Mouse (Mus musculus) MEL (cell line): Measurements from ENCODE around the gene Chrd. TPM values are rescaled to one million over a fixed set of nuclear protein-coding genes. Genes with fewer than 3 reads are reported as not detected.

ENCODE experiments used
- DNase-seq: peaks from one replicate; pipeline ENCODE4 v3.0.0; 2011; ENCODE audit warnings: low read depth, low spot score
- H3K27ac ChIP-seq: 2 replicates; pipeline ENCODE4 v1.5.1; 2012; ENCODE audit warnings: low read depth, mild to moderate bottlenecking, control low read depth, low read length, moderate library complexity; ENCODE audit not compliant: control insufficient read depth
- H3K27me3 ChIP-seq, 2 experiments: fragments of 150-350 bp in 1 of 2; sonication (generic) in 1 of 2; 2 replicates each; pipeline ENCODE4 v1.6.1; 2012; ENCODE audit warnings: low read length in 2 of 2, mild to moderate bottlenecking in 2 of 2, improper control_type of control experiment in 1 of 2, moderate library complexity in 1 of 2; ENCODE audit not compliant: insufficient read depth in 2 of 2, control insufficient read depth in 1 of 2
- H3K36me3 ChIP-seq, 2 experiments: 2 replicates each; pipeline ENCODE4 v1.6.1; 2012 to 2014; ENCODE audit warnings: low read length in 2 of 2, improper control_type of control experiment in 1 of 2, inconsistent platforms in 1 of 2, mild to moderate bottlenecking in 1 of 2; ENCODE audit not compliant: insufficient read depth in 2 of 2, control insufficient read depth in 1 of 2
- H3K4me1 ChIP-seq, 2 experiments: fragments of 150-350 bp in 1 of 2; sonication (generic) in 1 of 2; 2 replicates each; pipeline ENCODE4 v1.6.1; 2012; ENCODE audit warnings: low read length in 2 of 2, improper control_type of control experiment in 1 of 2, mild to moderate bottlenecking in 1 of 2; ENCODE audit not compliant: insufficient read depth in 2 of 2, control insufficient read depth in 1 of 2
- H3K4me3 ChIP-seq, 2 experiments: fragments of 150-350 bp in 1 of 2; sonication (generic) in 1 of 2; 2 replicates each; pipeline ENCODE4 v1.5.1; 2012; ENCODE audit warnings: low read depth in 2 of 2, low read length in 2 of 2, mild to moderate bottlenecking in 2 of 2, moderate library complexity in 2 of 2, control low read depth in 1 of 2, improper control_type of control experiment in 1 of 2; ENCODE audit not compliant: control insufficient read depth in 1 of 2, insufficient read depth in 1 of 2
- H3K79me2 ChIP-seq: 2 replicates; pipeline ENCODE4 v1.6.1; 2012; ENCODE audit warnings: mild to moderate bottlenecking, low read length, moderate library complexity; ENCODE audit not compliant: control insufficient read depth, poor library complexity, insufficient read depth
- H3K9ac ChIP-seq: 2 replicates; pipeline ENCODE4 v1.6.1; 2012; ENCODE audit warnings: low read depth, mild to moderate bottlenecking, control low read depth, low read length, moderate library complexity; ENCODE audit not compliant: control insufficient read depth, poor library complexity, severe bottlenecking
- H3K9me3 ChIP-seq: fragments of 150-350 bp; sonication (generic); replicated peaks from 2 replicates; pipeline ENCODE4 v1.6.1; 2012; ENCODE audit warnings: mild to moderate bottlenecking, low read length, improper control_type of control experiment, moderate library complexity; ENCODE audit not compliant: insufficient read depth
- BHLHE40 ChIP-seq: IDR thresholded peaks from 2 replicates; pipeline ENCODE4 v1.6.1; 2012; ENCODE audit warnings: low read depth, mild to moderate bottlenecking, inconsistent platforms, low read length, improper control_type of control experiment, borderline replicate concordance
- CTCF ChIP-seq, 3 experiments: IDR thresholded peaks in 2 of 3; conservative IDR thresholded peaks in 1 of 3; 2 replicates each; pipeline ENCODE4 v1.5.1; 2011 to 2012; ENCODE audit warnings: low read length in 3 of 3, low read depth in 2 of 3, mild to moderate bottlenecking in 2 of 3, improper control_type of control experiment in 1 of 3, inconsistent platforms in 1 of 3, mixed read lengths in 1 of 3, moderate library complexity in 1 of 3; ENCODE audit not compliant: control insufficient read depth in 1 of 3, insufficient read depth in 1 of 3, poor library complexity in 1 of 3, severe bottlenecking in 1 of 3
- E2F4 ChIP-seq: IDR thresholded peaks from 2 replicates; pipeline ENCODE4 v1.6.1; 2011; ENCODE audit warnings: low read depth, low read length, improper control_type of control experiment, borderline replicate concordance
- EP300 ChIP-seq, 2 experiments: IDR thresholded peaks; 2 replicates each; pipeline ENCODE4 v1.6.1; 2011; ENCODE audit warnings: improper control_type of control experiment in 2 of 2, low read length in 2 of 2, low read depth in 1 of 2, mild to moderate bottlenecking in 1 of 2
- ETS1 ChIP-seq: IDR thresholded peaks from 2 replicates; pipeline ENCODE4 v1.6.1; 2012; ENCODE audit warnings: low read depth, mild to moderate bottlenecking, inconsistent platforms, low read length, improper control_type of control experiment, moderate library complexity
- GATA1 ChIP-seq: IDR thresholded peaks from 2 replicates; pipeline ENCODE4 v1.6.1; 2011; ENCODE audit warnings: low read depth, low read length, improper control_type of control experiment
- HCFC1 ChIP-seq: IDR thresholded peaks from 2 replicates; pipeline ENCODE4 v1.6.1; 2012; ENCODE audit warnings: low read depth, mild to moderate bottlenecking, inconsistent platforms, low read length, improper control_type of control experiment, moderate library complexity
- JUND ChIP-seq: IDR thresholded peaks from 2 replicates; pipeline ENCODE4 v1.6.1; 2011; ENCODE audit warnings: low read depth, mild to moderate bottlenecking, improper control_type of control experiment, low read length
- KAT2A ChIP-seq: conservative IDR thresholded peaks from 2 replicates; pipeline ENCODE4 v1.6.1; 2012; ENCODE audit warnings: low read depth, low read length, improper control_type of control experiment, inconsistent platforms
- MAFK ChIP-seq: IDR thresholded peaks from 2 replicates; pipeline ENCODE4 v1.6.1; 2011; ENCODE audit warnings: low read depth, mild to moderate bottlenecking, low read length, improper control_type of control experiment, borderline replicate concordance
- MAZ ChIP-seq: IDR thresholded peaks from 2 replicates; pipeline ENCODE4 v1.6.1; 2012; ENCODE audit warnings: low read depth, mild to moderate bottlenecking, inconsistent platforms, low read length, improper control_type of control experiment
- MEF2A ChIP-seq: IDR thresholded peaks from 2 replicates; pipeline ENCODE4 v1.6.1; 2014; ENCODE audit warnings: low read depth, mild to moderate bottlenecking, inconsistent platforms, low read length, improper control_type of control experiment; ENCODE audit not compliant: poor library complexity, insufficient replicate concordance, severe bottlenecking; ENCODE audit errors: extremely low read depth
- MXI1 ChIP-seq: IDR thresholded peaks from 2 replicates; pipeline ENCODE4 v1.6.1; 2011; ENCODE audit warnings: mild to moderate bottlenecking, low read depth, low read length, improper control_type of control experiment
- MYB ChIP-seq: IDR thresholded peaks from 2 replicates; pipeline ENCODE4 v1.6.1; 2011; ENCODE audit warnings: mild to moderate bottlenecking, low read depth, low read length, improper control_type of control experiment
- NRF1 ChIP-seq: IDR thresholded peaks from 2 replicates; pipeline ENCODE4 v1.6.1; 2014; ENCODE audit warnings: low read depth, mild to moderate bottlenecking, inconsistent platforms, low read length, improper control_type of control experiment, moderate library complexity; ENCODE audit not compliant: poor library complexity, insufficient read depth, severe bottlenecking
- POLR2A ChIP-seq, 2 experiments: IDR thresholded peaks; 2 replicates each; pipeline ENCODE4 v1.6.1; 2011 to 2012; ENCODE audit warnings: low read length in 2 of 2, mild to moderate bottlenecking in 2 of 2, control low read depth in 1 of 2, improper control_type of control experiment in 1 of 2, low read depth in 1 of 2, moderate library complexity in 1 of 2; ENCODE audit not compliant: control insufficient read depth in 1 of 2, insufficient read depth in 1 of 2, poor library complexity in 1 of 2
- RAD21 ChIP-seq: IDR thresholded peaks from 2 replicates; pipeline ENCODE4 v1.6.1; 2011; ENCODE audit warnings: mild to moderate bottlenecking, low read depth, low read length, improper control_type of control experiment
- SIN3A ChIP-seq: IDR thresholded peaks from 2 replicates; pipeline ENCODE4 v1.6.1; 2012; ENCODE audit warnings: low read length, improper control_type of control experiment, inconsistent platforms
- SMC3 ChIP-seq: IDR thresholded peaks from 2 replicates; pipeline ENCODE4 v1.6.1; 2011; ENCODE audit warnings: low read depth, low read length, improper control_type of control experiment
- TAL1 ChIP-seq: IDR thresholded peaks from 2 replicates; pipeline ENCODE4 v1.6.1; 2012; ENCODE audit warnings: mild to moderate bottlenecking, inconsistent platforms, low read length, moderate library complexity, mixed read lengths
- TBP ChIP-seq: IDR thresholded peaks from 2 replicates; pipeline ENCODE4 v1.8.0; 2011; ENCODE audit warnings: low read depth, low read length, improper control_type of control experiment
- UBTF ChIP-seq: IDR thresholded peaks from 2 replicates; pipeline ENCODE4 v1.6.1; 2012; ENCODE audit warnings: low read depth, mild to moderate bottlenecking, inconsistent platforms, low read length, improper control_type of control experiment, moderate library complexity, borderline replicate concordance; ENCODE audit not compliant: insufficient read depth
- USF2 ChIP-seq, 2 experiments: IDR thresholded peaks; 2 replicates each; pipeline ENCODE4 v1.6.1; 2011 to 2012; ENCODE audit warnings: improper control_type of control experiment in 2 of 2, low read length in 2 of 2, borderline replicate concordance in 1 of 2, inconsistent platforms in 1 of 2, low read depth in 1 of 2, mild to moderate bottlenecking in 1 of 2; ENCODE audit not compliant: insufficient read depth in 1 of 2
- ZC3H11A ChIP-seq: IDR thresholded peaks from 2 replicates; pipeline ENCODE4 v1.6.1; 2012; ENCODE audit warnings: low read depth, mild to moderate bottlenecking, inconsistent platforms, low read length, improper control_type of control experiment
- ZKSCAN1 ChIP-seq: IDR thresholded peaks from 2 replicates; pipeline ENCODE4 v1.6.1; 2012; ENCODE audit warnings: low read depth, mild to moderate bottlenecking, inconsistent platforms, low read length, improper control_type of control experiment, moderate library complexity
- ZMIZ1 ChIP-seq: IDR thresholded peaks from 2 replicates; pipeline ENCODE4 v1.6.1; 2012; ENCODE audit warnings: low read depth, mild to moderate bottlenecking, inconsistent platforms, low read length, improper control_type of control experiment, moderate library complexity
- polyA plus RNA-seq, 2 experiments: library from polyadenylated mRNA; stranded (reverse) in 1 of 2; unstranded in 1 of 2; fragments of >175 nt in 1 of 2; fragments of >200 nt in 1 of 2; gene quantifications; 2 replicates each; pipeline versions ENCODE4 v1.2.1 to v1.2.4; 2012; ENCODE audit warnings: low replicate concordance in 2 of 2, low read depth in 1 of 2; ENCODE audit not compliant: insufficient read length in 2 of 2, insufficient read depth in 1 of 2, missing spikeins in 1 of 2
- total RNA-seq: library from RNA; depleted of rRNA; stranded (reverse); fragments of 300-350 nt; gene quantifications from 2 replicates; pipeline ENCODE4 v1.2.3, GENCODE M21; 2012

The Chrd gene
- total and polyA plus RNA-seq, 3 experiments = not detected

- H3K4me3 ChIP-seq = peak overlapping the region; percentile 58 to 74
- no peaks in the 10 kb centered on the region for H3K9me3 ChIP-seq
- H3K27me3 ChIP-seq = no peaks in the 10 kb centered on the region
- peak overlapping the region; percentile 62 for H3K9ac ChIP-seq
- no peak for DNase-seq
- H3K4me1 ChIP-seq = peaks cover 0 to 17% of the 10 kb centered on the region in 2 experiments; a peak in 3 of 4 replicates
- no peak overlapping the region for H3K27ac ChIP-seq
- no peak for TF ChIP-seq POLR2A (IDR thresholded peaks at IDR 0.05; ENCODE audit: control insufficient read depth in 1 of 2, insufficient read depth in 1 of 2, low read depth in 1 of 2, low read length in 2 of 2, poor library complexity in 1 of 2)
- TF ChIP-seq MAFK = no peak
- no peak for TF ChIP-seq TAL1
- TF ChIP-seq MXI1 = no peak
- no peak for TF ChIP-seq SMC3
- TF ChIP-seq MEF2A = no peak
- TF ChIP-seq, all 39 proteins: peak for 0
- H3K36me3 ChIP-seq = peaks cover 0 to 9% of the 10 kb centered on the region in 2 experiments; a peak in 2 of 4 replicates
- peaks cover 7% of the 10 kb centered on the region for H3K79me2 ChIP-seq
These were observed 17.4 kb upstream of the Chrd start for GRCm38 (mm10) chr16:20715566-20715965.

- H3K36me3 ChIP-seq = peaks cover 0 to 9% of the 10 kb centered on the region in 2 experiments; a peak in 3 of 4 replicates
- DNase-seq = peak; percentile 85
- peak overlapping the region; percentile 80 for H3K9ac ChIP-seq
- peaks cover 7% of the 10 kb centered on the region for H3K79me2 ChIP-seq
- H3K27ac ChIP-seq = peak overlapping the region; percentile 73
- no peaks in the 10 kb centered on the region for H3K9me3 ChIP-seq
- H3K4me3 ChIP-seq = peak overlapping the region; percentile 58 to 74
- H3K4me1 ChIP-seq = peaks cover 0 to 17% of the 10 kb centered on the region in 2 experiments; a peak in 3 of 4 replicates
- H3K27me3 ChIP-seq = no peaks in the 10 kb centered on the region
- no peak for TF ChIP-seq USF2 (IDR thresholded peaks at IDR 0.05; ENCODE audit: borderline replicate concordance in 1 of 2, insufficient read depth in 1 of 2, low read depth in 1 of 2, low read length in 2 of 2)
- 0 out of 2 replicates have a peak, but pooled peaks have one; percentile 38 for TF ChIP-seq ZMIZ1
- TF ChIP-seq UBTF = no peak
- no peak for TF ChIP-seq TAL1
- TF ChIP-seq MEF2A = no peak
- no peak for TF ChIP-seq KAT2A
- TF ChIP-seq GATA1 = no peak
- TF ChIP-seq SIN3A = peak; percentile 70; the same call in 1 of the 2 replicates
- TF ChIP-seq ETS1 = 0 out of 2 replicates have a peak, but pooled peaks have one; percentile 16
- TF ChIP-seq MAZ = peak; percentile 90; the same call in 1 of the 2 replicates
- peak; percentile 92 for TF ChIP-seq MXI1
- no peak for TF ChIP-seq EP300 (IDR thresholded peaks at IDR 0.05; ENCODE audit: low read depth in 1 of 2, low read length in 2 of 2)
- peak; percentile 28; the same call in 1 of the 2 replicates for TF ChIP-seq NRF1
- TF ChIP-seq HCFC1 = peak; percentile 45; the same call in 1 of the 2 replicates
- TF ChIP-seq TBP = no peak
- TF ChIP-seq ZC3H11A = peak; percentile 3; the same call in 1 of the 2 replicates
- TF ChIP-seq BHLHE40 = peak; percentile 61; the same call in 1 of the 2 replicates
- no peak for TF ChIP-seq RAD21
- no peak for TF ChIP-seq MYB
- peak in 1 of 2 experiments; percentile 83; a peak in 3 of 4 replicates for TF ChIP-seq POLR2A (IDR thresholded peaks at IDR 0.05; ENCODE audit: control insufficient read depth in 1 of 2, insufficient read depth in 1 of 2, low read depth in 1 of 2, low read length in 2 of 2, poor library complexity in 1 of 2)
- TF ChIP-seq E2F4 = no peak
- TF ChIP-seq CTCF (IDR thresholded peaks at IDR 0.05 in 2 of 3, conservative IDR thresholded peaks at IDR 0.05 in 1 of 3; ENCODE audit: control insufficient read depth in 1 of 3, insufficient read depth in 1 of 3, low read depth in 2 of 3, low read length in 3 of 3, poor library complexity in 1 of 3, severe bottlenecking in 1 of 3) = peak in 2 of 3 experiments; percentile 13 to 21; a peak in 3 of 6 replicates
- TF ChIP-seq MAFK = no peak
- TF ChIP-seq JUND = no peak
- TF ChIP-seq ZKSCAN1 = no peak
These were observed 16.7 kb upstream of the Chrd start for GRCm38 (mm10) chr16:20715976-20716840.
